Comparison of ENCODE assay signal across 17 mouse cellular contexts in genomic region chr11:93251766-93252165, GRCm38 (mm10).
A peak's percentile ranks its signal among the peaks of the same experiment; 100 is the strongest.
DNase-seq lines count a peak whose midpoint lies in the region; ATAC-seq lines count a peak whose summit lies in the region.
"Had no signal": no experiment of that assay in that cellular context is flagged by ENCODE, and none has a peak within 500 bp of the region (broad histone marks: within the 10 kb centered on the region; RNA-seq: fewer than 3 reads in every experiment).

No protein-coding gene starts in this region.

- no peak for ATAC-seq in cerebellum, adult (ENCODE audit: insufficient number of reproducible peaks, low FRiP score, low TSS enrichment)
- ATAC-seq: activated CD4-positive, CD25-positive, alpha-beta regulatory T cell, adult 4 months; CD4-positive, CD25-positive, alpha-beta regulatory T cell, adult 4 months; forebrain, embryonic 13.5 days; forebrain, postnatal 0 days; Patski had no signal

- DNase-seq in cerebellum, adult 11-12 months, result peak; percentile 37
- DNase-seq in cerebellum, adult 9-10 months, result peak; percentile 62
- no peak for DNase-seq in cerebellum, adult 8-10 months
- DNase-seq in brain, adult 2 months (ENCODE audit: low read depth, low spot score), result peak; percentile 71
- peak; percentile 28 to 50 for DNase-seq in cerebellum, postnatal 25 days
- no peak for DNase-seq in thymus, adult 18-20 months
- DNase-seq in kidney, postnatal 14 days, result no peak
- DNase-seq: adrenal gland, adult 8-10 months; adrenal gland, postnatal 14 days; adrenal gland, postnatal 36 days; B cell, adult 2 months; forebrain, postnatal 0 days had no signal

Comparison
In these comparisons a context has a peak if more than half of its experiments do, and no peak if none do; other contexts are left out.
1. DNase-seq: peak in cerebellum, adult 11-12 months (single experiment), cerebellum, adult 9-10 months (single experiment), brain, adult 2 months (single experiment) and cerebellum, postnatal 25 days (2 of 2); none in cerebellum, adult 8-10 months (single experiment), thymus, adult 18-20 months (0 of 2) and kidney, postnatal 14 days (single experiment).